8 mouse cellular contexts compared by ENCODE assay signal in genomic region chr10:69371441-69371840, GRCm38 (mm10). TPM values are rescaled to one million over a fixed set of nuclear protein-coding genes. Genes with fewer than 3 reads are reported as not detected.
DNase-seq lines count a peak whose midpoint lies in the region; ATAC-seq lines count a peak whose summit lies in the region.

No protein-coding gene starts in this region.

- no peak for ATAC-seq in inflammation-experienced regulatory T-cells, adult 6 months

- DNase-seq in gastrocnemius, postnatal 10 days = peak; percentile 54
- no peak for DNase-seq in gastrocnemius, adult 8-10 months (ENCODE audit: low spot score in 2 of 2)
- DNase-seq in right cerebral cortex, adult 18-20 months = peak; percentile 7
- DNase-seq in right cerebral cortex, postnatal 36 days (ENCODE audit: low spot score in 2 of 2) = no peak
- peak; percentile 49 to 62 for DNase-seq in cerebellum, postnatal 25 days
- DNase-seq in layer of hippocampus, postnatal 36 days = peak; percentile 9 to 15
- DNase-seq in retina, adult 2 months (ENCODE audit: low read depth, low spot score) = peak; percentile 44

RNA-seq across cellular contexts. Expression of gene Cdk1, which starts 18.7 kb away (rescaled TPM):
- total RNA-seq in gastrocnemius, postnatal 10 days (2021) = 10 to 100 TPM; 25.5 to 25.9 TPM
- total RNA-seq in gastrocnemius, adult 8-10 months (2022) = not detected
- total RNA-seq in layer of hippocampus, postnatal 36 days (2021) = 1 to 10 TPM; 1.2 to 1.5 TPM
- polyA plus RNA-seq in inflammation-experienced regulatory T-cells, adult 6 months (2017; shearing (Covaris generic)) = 100 to 1,000 TPM in 1 of 3 experiments, 10 to 100 TPM in 2; 10.6 to 131 (median 15.8) TPM

RNA-seq across cellular contexts. Expression of gene Ank3, which starts 27.1 kb away (rescaled TPM):
- total RNA-seq in gastrocnemius, postnatal 10 days (2021) = 10 to 100 TPM; 82.7 to 83.3 TPM
- total RNA-seq in gastrocnemius, adult 8-10 months (2022) = 100 to 1,000 TPM in 1 of 4 experiments, 10 to 100 TPM in 3; 81.4 to 115 (median 89.6) TPM
- 100 to 1,000 TPM; 459 to 516 TPM for total RNA-seq in layer of hippocampus, postnatal 36 days (2021)
- polyA plus RNA-seq in inflammation-experienced regulatory T-cells, adult 6 months (2017; shearing (Covaris generic)) = under 1 TPM in 2 of 3 experiments, not detected in 1; 0.58 to 0.98 TPM

Comparison
In these comparisons a context has a peak if more than half of its experiments do, and no peak if none do; other contexts are left out.
1. DNase-seq: peak in gastrocnemius, postnatal 10 days (single experiment), right cerebral cortex, adult 18-20 months (single experiment), cerebellum, postnatal 25 days (2 of 2), layer of hippocampus, postnatal 36 days (2 of 2) and retina, adult 2 months (single experiment); none in gastrocnemius, adult 8-10 months (0 of 2) and right cerebral cortex, postnatal 36 days (0 of 2).
2. RNA of gene Cdk1, which starts 18.7 kb away (total RNA-seq): 25.5 to 25.9 TPM in gastrocnemius, postnatal 10 days; 1.2 to 1.5 TPM in layer of hippocampus, postnatal 36 days and not detected in gastrocnemius, adult 8-10 months; every median in the first group is over 10 times any median in the second.